Mouse (Mus musculus) forebrain, postnatal 0 days (tissue): ENCODE results near the gene Dclk2. TPM values are rescaled to one million over a fixed set of nuclear protein-coding genes. Genes with fewer than 3 reads are reported as not detected.

Experiments
- ATAC-seq: fragments of 200-750 bp; cut with Nextera tagmentation; 2 replicates; pipeline ENCODE4 v1.8.0; 2017; ENCODE audit warnings: mild to moderate bottlenecking, moderate library complexity
- DNase-seq: peaks from one replicate; pipeline ENCODE4 v3.0.0-alpha.2; 2015
- H3K27ac ChIP-seq: fragments of 300-500 bp; sonication (generic); 2 replicates; pipeline ENCODE4 v1.5.1; 2014; ENCODE audit warnings: low read depth, mild to moderate bottlenecking, antibody characterized with exemption, low read length, moderate library complexity, mixed read lengths
- H3K27me3 ChIP-seq: fragments of 300-500 bp; sonication (generic); 2 replicates; pipeline ENCODE4 v1.6.1; 2014; ENCODE audit warnings: mild to moderate bottlenecking, low read length, mixed read lengths; ENCODE audit not compliant: insufficient read depth
- H3K36me3 ChIP-seq: fragments of 300-500 bp; sonication (generic); 2 replicates; pipeline ENCODE4 v1.6.1; 2014; ENCODE audit warnings: mild to moderate bottlenecking, moderate library complexity; ENCODE audit not compliant: insufficient read depth
- H3K4me1 ChIP-seq: fragments of 300-500 bp; sonication (generic); 2 replicates; pipeline ENCODE4 v1.6.1; 2014; ENCODE audit warnings: antibody characterized with exemption; ENCODE audit not compliant: insufficient read depth
- H3K4me2 ChIP-seq: fragments of 300-500 bp; sonication (generic); 2 replicates; pipeline ENCODE4 v1.6.1; 2014; ENCODE audit warnings: low read depth, mild to moderate bottlenecking, moderate library complexity
- H3K4me3 ChIP-seq: fragments of 300-500 bp; sonication (generic); 2 replicates; pipeline ENCODE4 v1.5.1; 2014; ENCODE audit warnings: low read depth, low read length, mixed read lengths
- H3K9ac ChIP-seq: fragments of 300-500 bp; sonication (generic); 2 replicates; pipeline ENCODE4 v1.6.1; 2014; ENCODE audit warnings: mild to moderate bottlenecking
- H3K9me3 ChIP-seq: fragments of 300-500 bp; sonication (generic); 2 replicates; pipeline ENCODE4 v1.6.1; 2016; ENCODE audit warnings: low read length
- CTCF ChIP-seq: sonication (generic); IDR thresholded peaks from 2 replicates; pipeline ENCODE4 v1.5.1; 2016; ENCODE audit warnings: antibody characterized with exemption, control low read depth, low read depth
- WGBS: fragments of 180-500 bp; shearing (Covaris S2); extraction: QIAGEN DNeasy Blood & Tissue Kit; methylation state at CpG from one replicate; pipeline ENCODE4 v1.1.7; 2014; 5-methylcytosine and 5-hydroxymethylcytosine counted together
- polyA plus RNA-seq: library from polyadenylated mRNA; unstranded; fragments of >200 nt; fragmentation: Nextera tagmentation; extraction: Ambion mirVana; gene quantifications from 2 replicates; pipeline ENCODE4 v1.2.1, GENCODE M21; 2015
- total RNA-seq: library from RNA; depleted of rRNA; stranded (reverse); fragments of >200 nt; gene quantifications from 2 replicates; pipeline ENCODE4 v1.2.3, GENCODE M21; 2014

Gene Dclk2
- total and polyA plus RNA-seq, 2 experiments from 2014 or later, result 72.4 to 166 TPM

GRCm38 (mm10) chr3:86953819-86954218 is 33.2 kb upstream of the Dclk2 start:
- WGBS, result 86% methylated on average over 4 of the region's 4 CpGs
- no peaks in the 10 kb centered on the region for H3K4me1 ChIP-seq
- no peaks in the 10 kb centered on the region for H3K9me3 ChIP-seq

GRCm38 (mm10) chr3:86950652-86951051 is 30.0 kb upstream of the Dclk2 start:
- H3K36me3 ChIP-seq, result no peaks in the 10 kb centered on the region
- ATAC-seq (no peak), DNase-seq (no peak)
- H3K27ac ChIP-seq, result no peak overlapping the region
- no peak for TF ChIP-seq CTCF
- no peak overlapping the region for H3K4me2 ChIP-seq
- H3K4me3 ChIP-seq, result no peak overlapping the region
- WGBS, result 23% methylated on average over 2 of the region's 2 CpGs
- no peaks in the 10 kb centered on the region for H3K27me3 ChIP-seq
- no peaks in the 10 kb centered on the region for H3K9me3 ChIP-seq
- H3K9ac ChIP-seq, result no peak overlapping the region
- H3K4me1 ChIP-seq, result no peaks in the 10 kb centered on the region

More at GRCm38 (mm10) chr3:86953819-86954218, 33.2 kb upstream of the Dclk2 start:
- DNase-seq (no peak), ATAC-seq (no peak)
- Histone ChIP-seq H3K36me3 (no peaks in the 10 kb centered on the region), H3K4me3 (no peak overlapping the region), H3K27ac (no peak overlapping the region), H3K27me3 (no peaks in the 10 kb centered on the region), H3K9ac (no peak overlapping the region), H3K4me2 (no peak overlapping the region)
- 0 out of 2 replicates have a peak, but pooled peaks have one; percentile 33 for TF ChIP-seq CTCF

- ATAC-seq, result peak; percentile 100
- H3K27ac ChIP-seq, result peak overlapping the region; percentile 22; the same call in 1 of the 2 replicates
- H3K4me1 ChIP-seq, result peaks cover 6% of the 10 kb centered on the region; the same call in 1 of the 2 replicates
- H3K9me3 ChIP-seq, result no peaks in the 10 kb centered on the region
- no peaks in the 10 kb centered on the region for H3K27me3 ChIP-seq
- no peak overlapping the region for H3K4me3 ChIP-seq
- H3K36me3 ChIP-seq, result no peaks in the 10 kb centered on the region
- DNase-seq, result peak; percentile 84
- no peak for TF ChIP-seq CTCF
- H3K9ac ChIP-seq, result no peak overlapping the region
- H3K4me2 ChIP-seq, result no peak overlapping the region
- WGBS, result 3% methylated on average over 2 of the region's 2 CpGs
Measured at GRCm38 (mm10) chr3:86936254-86936836, 15.7 kb upstream of the Dclk2 start.

DNA sequence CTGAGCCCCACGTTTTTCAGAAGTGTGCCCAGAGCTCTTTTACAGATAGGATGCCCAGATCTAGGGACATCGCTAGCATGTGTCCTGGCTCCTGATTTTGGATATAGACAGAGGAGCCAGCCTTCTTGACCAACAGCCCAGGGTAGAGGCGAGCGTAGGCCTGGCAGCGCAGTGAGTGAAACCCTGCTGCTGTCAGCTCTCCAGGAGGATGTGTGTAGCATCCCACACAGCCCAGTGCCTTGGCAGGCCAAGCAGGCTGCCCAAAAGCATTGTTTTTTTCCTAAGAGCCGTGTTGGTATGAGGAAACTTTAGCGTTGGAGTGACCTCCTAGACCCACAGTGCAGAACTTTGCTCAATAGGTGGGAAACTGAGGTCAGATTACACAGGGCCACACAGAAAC is 12.8 kb upstream of the Dclk2 start:
- H3K9ac ChIP-seq, result no peak overlapping the region
- no peak for ATAC-seq
- WGBS, result 75% methylated on average over 7 of the region's 7 CpGs
- peaks cover 6% of the 10 kb centered on the region; the same call in 1 of the 2 replicates for H3K4me1 ChIP-seq
- H3K4me3 ChIP-seq, result no peak overlapping the region
- H3K9me3 ChIP-seq, result no peaks in the 10 kb centered on the region
- H3K4me2 ChIP-seq, result no peak overlapping the region
- no peaks in the 10 kb centered on the region for H3K27me3 ChIP-seq
- no peak for DNase-seq
- no peak overlapping the region for H3K27ac ChIP-seq
- no peak for TF ChIP-seq CTCF
- no peaks in the 10 kb centered on the region for H3K36me3 ChIP-seq

DNA sequence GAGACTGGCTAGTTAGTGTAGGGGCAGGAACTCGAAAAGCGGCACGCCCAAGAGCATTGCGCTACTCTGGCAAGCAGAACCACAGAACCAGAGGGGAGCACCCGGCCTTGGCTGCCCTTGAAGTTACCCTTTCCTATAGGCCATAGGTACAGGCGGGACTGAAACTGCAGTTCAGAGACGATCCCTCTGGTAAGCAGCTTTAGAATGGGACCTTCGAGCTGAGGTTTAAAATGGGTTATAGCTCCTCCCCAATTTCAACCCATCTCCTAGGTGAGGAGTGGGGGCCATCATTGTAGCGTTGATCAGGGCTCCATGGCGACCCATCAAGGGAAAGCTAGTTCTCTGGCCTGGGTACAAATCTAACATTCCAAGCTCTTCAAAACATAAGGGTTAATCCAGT is 3.0 kb upstream of the Dclk2 start:
- H3K9me3 ChIP-seq, result no peaks in the 10 kb centered on the region
- H3K4me1 ChIP-seq, result peaks cover 5% of the 10 kb centered on the region; the same call in 1 of the 2 replicates
- no peaks in the 10 kb centered on the region for H3K36me3 ChIP-seq
- no peaks in the 10 kb centered on the region for H3K27me3 ChIP-seq
- ATAC-seq, result no peak
- H3K9ac ChIP-seq, result no peak overlapping the region
- WGBS, result 89% methylated on average over 10 of the region's 10 CpGs
- H3K27ac ChIP-seq, result no peak overlapping the region
- no peak for DNase-seq
- H3K4me2 ChIP-seq, result no peak overlapping the region
- H3K4me3 ChIP-seq, result no peak overlapping the region
- no peak for TF ChIP-seq CTCF

DNA sequence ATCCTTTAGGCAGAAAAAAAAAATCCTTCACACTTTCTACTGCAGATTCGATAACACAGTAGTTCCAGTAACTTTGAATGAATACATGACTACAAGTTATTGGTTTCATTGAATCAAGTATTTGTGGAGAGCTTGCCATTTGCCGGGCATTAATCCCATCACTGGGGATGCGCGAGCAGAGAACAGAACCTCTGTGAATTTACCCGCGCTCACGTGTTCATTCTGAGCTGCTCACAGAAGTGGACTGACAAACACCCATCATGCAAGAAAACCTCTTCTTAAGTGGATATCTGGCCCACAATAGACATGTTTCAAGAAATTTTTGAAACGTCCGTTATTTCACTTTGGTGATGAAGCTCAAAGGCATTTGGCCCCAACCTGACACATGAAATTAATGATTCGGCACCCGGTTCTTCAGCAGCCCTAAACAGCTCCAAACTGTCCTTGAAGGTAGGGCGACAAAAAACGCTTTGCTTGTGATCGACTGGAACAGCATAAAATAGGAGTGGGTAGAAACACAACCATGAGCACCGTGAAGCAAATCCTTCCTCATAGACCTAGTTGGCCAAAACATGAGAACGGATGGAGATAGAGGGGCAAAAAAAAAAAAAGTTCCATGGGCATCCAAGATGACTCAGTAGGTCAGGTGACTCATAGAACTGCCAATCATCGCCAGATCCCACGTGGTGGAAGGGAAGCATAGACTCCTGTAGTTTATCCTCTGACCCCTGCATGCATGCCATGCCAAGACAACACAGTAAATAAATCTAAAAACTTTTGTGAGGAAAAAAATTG is 726 bp upstream of the Dclk2 start:
- peak overlapping the region; percentile 96 for H3K27ac ChIP-seq
- peak overlapping the region; percentile 90 for H3K4me3 ChIP-seq
- peaks cover 25% of the 10 kb centered on the region for H3K4me1 ChIP-seq
- peak overlapping the region; percentile 67 for H3K4me2 ChIP-seq
- no peak for TF ChIP-seq CTCF
- ATAC-seq, result no peak
- H3K9ac ChIP-seq, result peak overlapping the region; percentile 97; the same call in 1 of the 2 replicates
- H3K9me3 ChIP-seq, result no peaks in the 10 kb centered on the region
- no peaks in the 10 kb centered on the region for H3K27me3 ChIP-seq
- no peak for DNase-seq
- 65% methylated on average over 18 of the region's 18 CpGs for WGBS
- no peaks in the 10 kb centered on the region for H3K36me3 ChIP-seq
